Mouse (Mus musculus) C2C12 (cell line): ENCODE data around the gene Ssr4. TPM values are rescaled to one million over a fixed set of nuclear protein-coding genes. Genes with fewer than 3 reads are reported as not detected.

Source experiments
- H3K27me3 ChIP-seq: one replicate; pipeline ENCODE4 v1.6.1; 2011; ENCODE audit not compliant: control insufficient read depth, insufficient read depth, insufficient read length
- H3K36me3 ChIP-seq: one replicate; pipeline ENCODE4 v1.6.1; 2011; ENCODE audit not compliant: control insufficient read depth, insufficient read depth
- H3K4me3 ChIP-seq: one replicate; pipeline ENCODE4 v1.5.1; 2011; ENCODE audit warnings: mild to moderate bottlenecking, control low read depth; ENCODE audit not compliant: poor library complexity, insufficient read depth, severe bottlenecking
- H3K79me2 ChIP-seq: one replicate; pipeline ENCODE4 v1.6.1; 2011; ENCODE audit not compliant: control insufficient read depth, insufficient read depth
- H3K79me3 ChIP-seq: one replicate; pipeline ENCODE4 v1.6.1; 2011; ENCODE audit warnings: low read depth, control low read depth
- H3ac ChIP-seq: one replicate; pipeline ENCODE3; 2011; ENCODE audit warnings: low read depth; ENCODE audit not compliant: control insufficient read depth, insufficient read length
- CEBPB ChIP-seq: IDR thresholded peaks from one replicate; pipeline ENCODE4 v1.6.1; 2011; ENCODE audit warnings: low read depth, mild to moderate bottlenecking, control low read depth, moderate library complexity
- CTCF ChIP-seq: IDR thresholded peaks from one replicate; pipeline ENCODE4 v1.5.1; 2011; ENCODE audit not compliant: control insufficient read depth, insufficient read depth, insufficient read length
- FOSL1 ChIP-seq: IDR thresholded peaks from one replicate; pipeline ENCODE4 v1.8.0; 2011; ENCODE audit warnings: mild to moderate bottlenecking, low read length; ENCODE audit not compliant: poor library complexity, insufficient read depth, severe bottlenecking
- MAX ChIP-seq: IDR thresholded peaks from one replicate; pipeline ENCODE4 v1.6.1; 2011; ENCODE audit warnings: mild to moderate bottlenecking, control low read depth
- MYOD1 ChIP-seq: IDR thresholded peaks from one replicate; pipeline ENCODE4 v1.6.1; 2011; ENCODE audit warnings: low read depth; ENCODE audit not compliant: control insufficient read depth, insufficient read length
- MYOG ChIP-seq: IDR thresholded peaks from one replicate; pipeline ENCODE4 v1.6.1; 2011; ENCODE audit not compliant: control insufficient read depth, insufficient read length; ENCODE audit errors: extremely low read depth
- USF1 ChIP-seq: IDR thresholded peaks from one replicate; pipeline ENCODE4 v1.6.1; 2011; ENCODE audit warnings: low read depth, mild to moderate bottlenecking, control low read depth, moderate library complexity
- polyA plus RNA-seq: library from polyadenylated mRNA; unstranded; fragments of >200 nt; fragmentation: generic; extraction: Trizol; gene quantifications from one replicate; pipeline ENCODE4 v1.2.1, GENCODE M21; 2012; ENCODE audit warnings: missing spikeins

Ssr4 gene
- polyA plus RNA-seq, 1 experiment, result 260 TPM

- no peak overlapping the region for H3ac ChIP-seq
- TF ChIP-seq MAX (no peak), FOSL1 (no peak), CTCF (no peak)
- H3K27me3 ChIP-seq, result no peaks in the 10 kb centered on the region
- peaks cover 34% of the 10 kb centered on the region for H3K79me3 ChIP-seq
- no peak overlapping the region for H3K4me3 ChIP-seq
- peaks cover 47% of the 10 kb centered on the region for H3K79me2 ChIP-seq
- peaks cover 25% of the 10 kb centered on the region for H3K36me3 ChIP-seq
Measured at GRCm38 (mm10) chrX:73782227-73782626, 4.6 kb upstream of the Ssr4 start.

- H3K27me3 ChIP-seq, result no peaks in the 10 kb centered on the region
- H3K4me3 ChIP-seq, result peak overlapping the region; percentile 56
- TF ChIP-seq CTCF, result no peak
- H3ac ChIP-seq, result peak overlapping the region; percentile 81
- peaks cover 29% of the 10 kb centered on the region for H3K36me3 ChIP-seq
- H3K79me2 ChIP-seq, result peaks cover 73% of the 10 kb centered on the region
- peaks cover 53% of the 10 kb centered on the region for H3K79me3 ChIP-seq
Measured at GRCm38 (mm10) chrX:73785666-73786065, 1.2 kb upstream of the Ssr4 start.

GRCm38 (mm10) chrX:73787225-73787558, 364 bp downstream of the Ssr4 start:
- peaks cover 71% of the 10 kb centered on the region for H3K79me2 ChIP-seq
- H3K4me3 ChIP-seq, result peak overlapping the region; percentile 56
- TF ChIP-seq CEBPB (no peak), USF1 (no peak)
- H3K36me3 ChIP-seq, result peaks cover 27% of the 10 kb centered on the region
- H3K79me3 ChIP-seq, result peaks cover 53% of the 10 kb centered on the region
- peak overlapping the region; percentile 86 for H3ac ChIP-seq
- no peaks in the 10 kb centered on the region for H3K27me3 ChIP-seq

- Histone ChIP-seq H3K4me3 (no peak overlapping the region), H3K27me3 (no peaks in the 10 kb centered on the region), H3K79me3 (peaks cover 47% of the 10 kb centered on the region), H3ac (peak overlapping the region; percentile 62), H3K36me3 (peaks cover 27% of the 10 kb centered on the region), H3K79me2 (peaks cover 58% of the 10 kb centered on the region)
- TF ChIP-seq USF1 (no peak), MYOG (no peak), CEBPB (no peak), CTCF (no peak), FOSL1 (no peak), MAX (no peak), MYOD1 (no peak)
Measured at GRCm38 (mm10) chrX:73788501-73788900, 1.7 kb downstream of the Ssr4 start.

- Histone ChIP-seq H3ac (no peak overlapping the region), H3K79me3 (peaks cover 11% of the 10 kb centered on the region), H3K4me3 (no peak overlapping the region), H3K36me3 (peaks cover 27% of the 10 kb centered on the region), H3K27me3 (no peaks in the 10 kb centered on the region), H3K79me2 (peaks cover 18% of the 10 kb centered on the region)
- TF ChIP-seq MAX (no peak), CEBPB (no peak), USF1 (no peak), CTCF (no peak), FOSL1 (no peak), MYOD1 (no peak), MYOG (no peak)
Measured at GRCm38 (mm10) chrX:73793039-73793438, 6.2 kb downstream of the Ssr4 start.

- Histone ChIP-seq H3K4me3 (no peak overlapping the region), H3K36me3 (peaks cover 24% of the 10 kb centered on the region), H3K27me3 (no peaks in the 10 kb centered on the region), H3K79me3 (peaks cover 7% of the 10 kb centered on the region), H3K79me2 (peaks cover 13% of the 10 kb centered on the region), H3ac (no peak overlapping the region)
- no peak for TF ChIP-seq MYOD1
- TF ChIP-seq CEBPB, result no peak
- no peak for TF ChIP-seq FOSL1
- no peak for TF ChIP-seq USF1
- no peak for TF ChIP-seq CTCF
- no peak for TF ChIP-seq MAX
- TF ChIP-seq MYOG, result no peak
Measured at GRCm38 (mm10) chrX:73793505-73793904, 6.7 kb downstream of the Ssr4 start.

- H3K27me3 ChIP-seq, result no peaks in the 10 kb centered on the region
- TF ChIP-seq USF1 (no peak), MYOG (no peak), FOSL1 (no peak), CEBPB (no peak), MAX (no peak), MYOD1 (no peak), CTCF (no peak)
- no peaks in the 10 kb centered on the region for H3K36me3 ChIP-seq
- no peak overlapping the region for H3K4me3 ChIP-seq
- no peaks in the 10 kb centered on the region for H3K79me2 ChIP-seq
- H3K79me3 ChIP-seq, result no peaks in the 10 kb centered on the region
- H3ac ChIP-seq, result no peak overlapping the region
Measured at GRCm38 (mm10) chrX:73797511-73797910, 10.7 kb downstream of the Ssr4 start.
